Comparison of ENCODE assay signal across 10 mouse cellular contexts in genomic region chr2:167805629-167806304, GRCm38 (mm10).
DNase-seq lines count a peak whose midpoint lies in the region; ATAC-seq lines count a peak whose summit lies in the region.
"Had no signal": no experiment of that assay in that cellular context is flagged by ENCODE, and none has a peak within 500 bp of the region (broad histone marks: within the 10 kb centered on the region; RNA-seq: fewer than 3 reads in every experiment).

No protein-coding gene starts in this region.

- ATAC-seq in kidney, embryonic 15.5 days (replicated peaks; ENCODE audit: low FRiP score) = no peak
- no peak for ATAC-seq in liver, embryonic 12.5 days
- no peak for ATAC-seq in erythroid progenitor cell, adult 5-6 weeks (replicated peaks; ENCODE audit: low FRiP score, poor library complexity, severe bottlenecking)

- H3K27ac ChIP-seq in kidney, embryonic 15.5 days = no peak overlapping the region
- peak overlapping the region; percentile 55 for H3K27ac ChIP-seq in liver, embryonic 12.5 days
- H3K27ac ChIP-seq: neural tube, embryonic 12.5 days had no signal

- H3K36me3 ChIP-seq in kidney, embryonic 15.5 days = no peaks in the 10 kb centered on the region
- no peaks in the 10 kb centered on the region for H3K36me3 ChIP-seq in liver, embryonic 12.5 days
- H3K36me3 ChIP-seq in splenic B cell, adult 2 months (ENCODE audit: control insufficient read depth, insufficient read depth, low read length, poor library complexity, severe bottlenecking) = no peaks in the 10 kb centered on the region
- H3K36me3 ChIP-seq: neural tube, embryonic 12.5 days had no signal

- H3K4me3 ChIP-seq in kidney, embryonic 15.5 days (replicated peaks) = no peak overlapping the region
- H3K4me3 ChIP-seq in liver, embryonic 12.5 days = no peak overlapping the region
- H3K4me3 ChIP-seq: neural tube, embryonic 12.5 days had no signal

- H3K4me2 ChIP-seq in kidney, embryonic 15.5 days = no peak overlapping the region
- H3K4me2 ChIP-seq in liver, embryonic 12.5 days = peak overlapping the region; percentile 36; the same call in 1 of the 2 replicates
- H3K4me2 ChIP-seq: neural tube, embryonic 12.5 days had no signal

- DNase-seq in kidney, adult 18-20 months = peak; percentile 79
- peak; percentile 92 for DNase-seq in induced T-regulatory cell, adult 2 months (ENCODE audit: low read depth)
- DNase-seq in splenic B cell, adult 2 months (ENCODE audit: low read depth, low spot score) = peak; percentile 59
- no peak for DNase-seq in left cerebral cortex, postnatal 36 days (ENCODE audit: low spot score in 2 of 2)
- no peak for DNase-seq in testis, postnatal 14 days (ENCODE audit: low spot score)
- DNase-seq: adrenal gland, postnatal 14 days had no signal

- no peaks in the 10 kb centered on the region for H3K27me3 ChIP-seq in kidney, embryonic 15.5 days
- no peaks in the 10 kb centered on the region for H3K27me3 ChIP-seq in liver, embryonic 12.5 days (replicated peaks)
- no peaks in the 10 kb centered on the region for H3K27me3 ChIP-seq in splenic B cell, adult 2 months (ENCODE audit: control insufficient read depth, insufficient read depth, low read length, poor library complexity, severe bottlenecking)
- H3K27me3 ChIP-seq: neural tube, embryonic 12.5 days had no signal

- intact Hi-C loops in left cerebral cortex, postnatal 36 days (cut with DNase I) = no loop called here

- H3K4me1 ChIP-seq in kidney, embryonic 15.5 days = peaks cover 30% of the 10 kb centered on the region
- H3K4me1 ChIP-seq in liver, embryonic 12.5 days = peaks cover 43% of the 10 kb centered on the region
- H3K4me1 ChIP-seq: neural tube, embryonic 12.5 days had no signal

- 77% methylated on average over 15 of the region's 15 CpGs for WGBS in kidney, embryonic 15.5 days
- WGBS in liver, embryonic 12.5 days (ENCODE audit: insufficient replicate concordance) = 37% methylated on average over 15 of the region's 15 CpGs

- no peaks in the 10 kb centered on the region for H3K9me3 ChIP-seq in kidney, embryonic 15.5 days (replicated peaks)
- no peaks in the 10 kb centered on the region for H3K9me3 ChIP-seq in liver, embryonic 12.5 days (replicated peaks)
- H3K9me3 ChIP-seq: neural tube, embryonic 12.5 days had no signal

- no peak overlapping the region for H3K9ac ChIP-seq in kidney, embryonic 15.5 days
- 0 out of 2 replicates have a peak overlapping the region, but pooled peaks have one; percentile 20 for H3K9ac ChIP-seq in liver, embryonic 12.5 days
- H3K9ac ChIP-seq: neural tube, embryonic 12.5 days had no signal

Comparison
In these comparisons a context has a peak if more than half of its experiments do, and no peak if none do; other contexts are left out.
1. DNase-seq: peak in kidney, adult 18-20 months (single experiment), induced T-regulatory cell, adult 2 months (single experiment) and splenic B cell, adult 2 months (single experiment); none in left cerebral cortex, postnatal 36 days (0 of 2) and testis, postnatal 14 days (single experiment).